Mouse (Mus musculus) embryonic facial prominence, embryonic 14.5 days (tissue): ENCODE data around the gene Vps33b. TPM values are rescaled to one million over a fixed set of nuclear protein-coding genes. Genes with fewer than 3 reads are reported as not detected.
"Not testable (repeated sequence)": the region's sequence is repeated elsewhere in the genome, so short reads cannot be mapped to it uniquely, and the experiment has no call there.

Experiments
- ATAC-seq: fragments of 200-750 bp; cut with Nextera tagmentation; 2 replicates; pipeline ENCODE4 v1.8.0; 2017; ENCODE audit warnings: low read depth, moderate number of reproducible peaks, moderate TSS enrichment
- DNase-seq: peaks from one replicate; pipeline ENCODE4 v3.0.0-alpha.2; 2015; ENCODE audit warnings: low spot score
- H3K27ac ChIP-seq: fragments of 300-500 bp; sonication (generic); replicated peaks from 2 replicates; pipeline ENCODE4 v1.5.1; 2014; ENCODE audit warnings: low read depth, mild to moderate bottlenecking, low read length, moderate library complexity
- H3K27me3 ChIP-seq: fragments of 300-500 bp; sonication (generic); replicated peaks from 2 replicates; pipeline ENCODE4 v1.6.1; 2014; ENCODE audit warnings: low read length; ENCODE audit not compliant: control insufficient read depth, insufficient read depth
- H3K36me3 ChIP-seq: fragments of 300-500 bp; sonication (generic); 2 replicates; pipeline ENCODE4 v1.6.1; 2014; ENCODE audit warnings: low read length, mixed read lengths; ENCODE audit not compliant: control insufficient read depth, insufficient read depth
- H3K4me1 ChIP-seq: fragments of 300-500 bp; sonication (generic); 2 replicates; pipeline ENCODE4 v1.6.1; 2014; ENCODE audit warnings: antibody characterized with exemption, low read length; ENCODE audit not compliant: control insufficient read depth, insufficient read depth
- H3K4me2 ChIP-seq: fragments of 300-500 bp; sonication (generic); 2 replicates; pipeline ENCODE4 v1.6.1; 2014; ENCODE audit warnings: low read depth, mild to moderate bottlenecking, low read length, moderate library complexity, mixed read lengths
- H3K4me3 ChIP-seq: fragments of 300-500 bp; sonication (generic); 2 replicates; pipeline ENCODE4 v1.5.1; 2014; ENCODE audit warnings: low read depth, mild to moderate bottlenecking, low read length
- H3K9ac ChIP-seq: fragments of 300-500 bp; sonication (generic); 2 replicates; pipeline ENCODE4 v1.6.1; 2014; ENCODE audit warnings: low read depth, mild to moderate bottlenecking, low read length, moderate library complexity, mixed read lengths
- H3K9me3 ChIP-seq: fragments of 300-500 bp; sonication (generic); 2 replicates; pipeline ENCODE4 v1.6.1; 2016; ENCODE audit warnings: low read length; ENCODE audit not compliant: control insufficient read depth
- WGBS: fragments of 180-500 bp; shearing (Covaris S2); extraction: QIAGEN DNeasy Blood & Tissue Kit; methylation state at CpG from one replicate; pipeline ENCODE4 v1.1.7; 2014; 5-methylcytosine and 5-hydroxymethylcytosine counted together
- polyA plus RNA-seq: library from polyadenylated mRNA; unstranded; fragments of >200 nt; fragmentation: Nextera tagmentation; extraction: Ambion mirVana; gene quantifications from 2 replicates; pipeline ENCODE4 v1.2.1, GENCODE M21; 2014

The Vps33b gene
- polyA plus RNA-seq, 1 experiment from 2014 or later, result 7.0 TPM

DNA sequence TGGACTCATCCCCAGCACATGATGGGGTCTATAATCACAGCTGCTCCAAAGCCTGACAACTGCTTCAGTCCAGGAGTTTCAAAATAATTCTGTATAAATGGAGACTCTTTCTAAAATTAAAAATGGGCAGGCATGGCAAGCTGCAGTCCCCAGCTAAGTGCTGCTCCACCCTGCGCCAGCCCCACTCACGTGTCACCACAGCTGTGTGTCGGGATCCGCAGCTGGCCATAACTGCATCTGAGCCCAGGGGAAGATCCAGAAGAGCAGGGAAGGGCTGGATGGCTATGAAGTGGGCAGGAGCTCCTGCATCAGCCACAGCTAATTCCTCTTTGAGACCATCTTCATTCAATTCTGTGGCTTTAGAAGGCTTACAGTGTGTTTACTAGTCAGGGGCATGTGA, 49.2 kb downstream of the Vps33b start:
- H3K9ac ChIP-seq, result no peak overlapping the region
- ATAC-seq (peak; percentile 27; the same call in 1 of the 2 replicates), DNase-seq (peak; percentile 27)
- peaks cover 9% of the 10 kb centered on the region for H3K4me1 ChIP-seq
- H3K4me3 ChIP-seq, result no peak overlapping the region
- no peaks in the 10 kb centered on the region for H3K9me3 ChIP-seq
- H3K4me2 ChIP-seq, result no peak overlapping the region
- no peaks in the 10 kb centered on the region for H3K27me3 ChIP-seq
- peaks cover 52% of the 10 kb centered on the region for H3K36me3 ChIP-seq
- H3K27ac ChIP-seq, result no peak overlapping the region
- WGBS, result 90% methylated on average over 4 of the region's 4 CpGs

DNA sequence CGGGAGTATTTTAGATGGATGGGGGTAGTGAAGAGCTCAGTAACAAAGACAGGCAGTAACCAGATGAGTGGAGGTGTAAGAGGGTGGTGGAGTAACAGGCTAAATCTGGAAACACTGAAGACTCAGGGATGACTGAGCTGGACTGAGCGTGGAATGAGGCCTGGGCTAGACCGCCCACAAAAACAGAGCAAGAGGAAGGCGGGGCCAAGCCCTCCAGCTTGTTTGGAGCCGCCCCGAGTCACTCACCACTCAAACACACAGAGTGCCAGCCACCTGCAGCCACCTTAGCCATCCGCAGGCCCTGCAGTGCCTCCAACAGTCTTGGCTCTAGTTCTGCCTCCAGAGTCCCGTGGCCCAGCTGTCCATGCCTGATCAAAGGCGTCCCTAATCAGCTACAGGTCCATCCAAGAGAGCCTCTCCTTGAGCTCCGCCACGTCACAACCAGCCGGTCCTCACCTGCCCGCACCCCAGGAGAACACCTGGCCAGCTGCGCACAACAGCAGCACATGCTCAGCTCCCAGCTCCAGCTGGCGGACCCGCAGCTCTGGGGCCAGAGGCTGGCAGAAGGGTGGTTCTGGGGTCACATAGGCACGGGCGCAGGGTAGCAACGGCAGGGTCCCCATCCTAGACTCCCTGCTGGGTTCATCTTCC, 50.5 kb downstream of the Vps33b start:
- peaks cover 40% of the 10 kb centered on the region for H3K36me3 ChIP-seq
- H3K27me3 ChIP-seq, result no peaks in the 10 kb centered on the region
- H3K27ac ChIP-seq, result no peak overlapping the region
- H3K4me2 ChIP-seq, result no peak overlapping the region
- H3K9me3 ChIP-seq, result no peaks in the 10 kb centered on the region
- ATAC-seq, result no peak
- DNase-seq, result no peak
- H3K4me1 ChIP-seq, result peaks cover 9% of the 10 kb centered on the region
- no peak overlapping the region for H3K4me3 ChIP-seq
- WGBS, result 79% methylated on average over 19 of the region's 19 CpGs
- no peak overlapping the region for H3K9ac ChIP-seq

DNA sequence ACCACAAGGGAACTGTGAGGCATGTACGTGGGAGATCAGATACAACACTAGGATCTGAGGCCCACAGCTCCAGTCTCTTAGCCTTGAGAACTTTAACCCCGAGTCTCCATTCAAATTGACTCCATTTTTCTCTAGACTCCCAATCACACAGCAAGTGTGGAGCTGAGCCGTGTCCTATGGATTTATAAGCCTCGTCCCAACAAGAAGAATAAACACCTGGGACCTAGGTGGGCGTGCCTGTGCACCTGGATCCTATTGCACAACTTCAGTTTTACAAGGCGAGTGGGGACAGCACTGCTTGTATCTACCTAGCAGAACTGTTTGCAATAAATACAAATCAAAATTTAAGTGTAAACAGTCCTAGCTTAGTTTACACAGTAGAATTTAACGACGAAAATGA, 53.9 kb downstream of the Vps33b start:
- Histone ChIP-seq H3K9ac (peak overlapping the region; percentile 71), H3K27me3 (no peaks in the 10 kb centered on the region), H3K36me3 (peaks cover 45% of the 10 kb centered on the region), H3K4me1 (peaks cover 9% of the 10 kb centered on the region), H3K4me2 (peak overlapping the region; percentile 76), H3K27ac (peak overlapping the region; percentile 89; the same call in 1 of the 2 replicates), H3K9me3 (no peaks in the 10 kb centered on the region), H3K4me3 (peak overlapping the region; percentile 62)
- no peak for ATAC-seq
- WGBS, result 18% methylated on average over 8 of the region's 8 CpGs
- peak; percentile 27 for DNase-seq

DNA sequence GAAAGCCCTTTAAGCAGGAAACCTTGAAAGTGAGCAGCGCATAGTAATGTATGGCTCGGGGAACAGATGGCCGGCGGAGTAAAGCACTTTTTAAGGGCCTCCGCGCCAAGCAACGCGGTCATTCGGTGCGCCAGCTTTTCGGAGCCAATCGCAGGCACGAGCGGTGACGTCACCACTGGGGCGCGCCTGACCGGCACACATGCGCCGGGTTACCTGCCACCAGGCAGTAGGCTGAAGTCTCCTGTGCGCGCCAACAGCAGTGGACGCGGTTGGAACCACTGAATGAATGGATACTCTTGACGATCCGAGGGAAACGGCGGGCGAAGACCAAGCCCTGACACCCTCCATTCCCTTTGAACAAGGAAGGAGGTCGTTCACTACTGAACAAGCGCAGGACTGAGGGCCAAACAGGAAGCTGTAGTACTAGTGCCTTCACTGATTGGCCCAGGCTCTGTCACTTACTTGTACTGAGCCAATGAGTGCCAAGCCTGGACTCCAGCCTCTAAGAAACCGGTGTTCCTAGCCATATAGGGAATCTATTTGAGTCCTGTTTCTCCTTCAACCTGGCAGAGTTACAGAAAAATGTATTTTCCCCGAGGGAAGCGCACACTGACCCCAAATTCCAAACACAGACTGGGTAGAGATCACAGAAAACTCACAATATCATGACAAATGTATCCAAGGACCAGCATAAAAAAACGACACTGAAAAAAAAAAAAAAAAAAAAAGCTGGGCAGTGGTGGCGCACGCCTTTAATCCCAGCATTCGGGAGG, 54.8 kb downstream of the Vps33b start, which contains the start of gene Rccd1:
TSS of gene Rccd1 (minus strand) at position 412 of the 773 bp plus-strand sequence.
- H3K27me3 ChIP-seq, result no peaks in the 10 kb centered on the region
- H3K4me3 ChIP-seq, result peak within 1 kb of the TSS; percentile 62
- H3K36me3 ChIP-seq, result peaks cover 54% of the 10 kb centered on the region
- H3K9me3 ChIP-seq, result no peaks in the 10 kb centered on the region
- H3K9ac ChIP-seq, result peak within 1 kb of the TSS; percentile 71
- DNase-seq (peak; percentile 99), ATAC-seq (peak; percentile 99)
- H3K4me2 ChIP-seq, result peak within 1 kb of the TSS; percentile 76
- peaks cover 9% of the 10 kb centered on the region for H3K4me1 ChIP-seq
- 2% methylated on average over 38 of the region's 38 CpGs for WGBS
- H3K27ac ChIP-seq, result peak within 1 kb of the TSS; percentile 89

DNA sequence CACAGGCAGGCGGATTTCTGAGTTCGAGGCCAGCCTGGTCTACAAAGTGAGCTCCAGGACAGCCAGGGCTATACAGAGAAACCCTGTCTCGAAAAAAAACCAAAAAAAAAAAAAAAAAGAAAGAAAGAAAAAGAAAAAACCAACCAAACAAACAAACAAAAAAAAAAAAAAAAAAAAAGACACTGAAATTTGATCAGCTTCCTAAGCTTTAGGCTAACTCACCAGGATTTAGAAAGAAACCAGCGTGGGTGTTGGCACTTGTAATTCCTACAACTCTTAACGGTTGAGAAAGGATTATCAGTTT, 55.3 kb downstream of the Vps33b start:
- not testable (repeated sequence) for H3K9me3 ChIP-seq, H3K27me3 ChIP-seq, H3K9ac ChIP-seq, H3K4me1 ChIP-seq, ATAC-seq, DNase-seq
- peak overlapping the region; percentile 52 for H3K27ac ChIP-seq
- H3K4me3 ChIP-seq, result peak overlapping the region; percentile 62; the same call in 1 of the 2 replicates
- H3K4me2 ChIP-seq, result peak overlapping the region; percentile 76
- WGBS, result 39% methylated on average over 5 of the region's 5 CpGs
- peaks cover 59% of the 10 kb centered on the region for H3K36me3 ChIP-seq

DNA sequence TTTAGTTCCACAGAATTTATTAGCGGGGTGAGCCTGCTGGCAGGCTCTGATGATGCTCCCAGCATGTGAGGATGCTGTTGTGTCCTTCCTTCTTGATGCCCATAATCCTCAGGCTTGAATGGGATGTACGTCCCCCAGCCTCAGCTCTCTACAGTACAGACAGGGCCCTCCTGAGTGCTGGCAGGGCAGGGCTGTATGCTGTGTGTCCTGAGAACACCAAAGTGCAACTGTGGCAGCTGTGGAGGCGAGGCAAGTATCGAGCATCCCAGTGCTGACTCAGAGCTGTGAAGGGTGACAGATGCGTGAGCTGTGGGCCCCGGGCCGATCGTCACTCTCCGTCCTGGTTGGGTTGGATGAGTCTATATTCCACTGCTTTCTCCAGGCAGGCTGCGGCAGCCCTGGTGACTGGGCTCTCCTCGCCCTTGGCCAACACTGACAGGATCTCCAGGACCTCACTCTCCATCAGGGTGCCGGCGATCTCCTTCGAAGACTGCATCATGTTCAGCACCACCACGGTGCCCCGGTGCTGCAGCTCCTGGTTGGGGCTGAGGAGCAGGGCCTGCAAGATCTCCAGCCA, 55.9 kb downstream of the Vps33b start:
- WGBS, result 90% methylated on average over 12 of the region's 16 CpGs
- ATAC-seq, result no peak
- H3K27ac ChIP-seq, result peak overlapping the region; percentile 52; the same call in 1 of the 2 replicates

DNA sequence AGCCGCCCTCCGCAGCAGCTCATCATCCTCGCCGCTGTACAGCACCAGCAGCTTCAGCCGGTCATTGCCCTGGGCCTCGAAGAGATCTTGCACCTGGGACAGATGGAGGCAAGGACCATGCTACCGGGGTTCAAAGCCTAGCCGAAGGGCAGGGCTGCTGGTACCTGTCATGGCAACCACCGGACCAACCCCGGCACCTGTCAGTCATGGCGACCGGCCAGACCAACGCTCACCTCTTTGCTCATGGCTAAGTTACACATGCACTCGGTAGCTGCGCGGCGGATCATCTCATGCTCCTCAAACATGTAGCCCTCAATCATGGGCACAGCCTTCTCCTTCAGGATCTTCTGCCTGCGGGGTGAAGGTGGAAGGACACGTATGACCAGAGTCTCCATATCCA, 56.6 kb downstream of the Vps33b start:
- Histone ChIP-seq H3K36me3 (peaks cover 62% of the 10 kb centered on the region), H3K9me3 (no peaks in the 10 kb centered on the region), H3K4me2 (no peak overlapping the region), H3K4me1 (peaks cover 9% of the 10 kb centered on the region), H3K27me3 (no peaks in the 10 kb centered on the region), H3K27ac (no peak overlapping the region), H3K4me3 (no peak overlapping the region), H3K9ac (no peak overlapping the region)
- ATAC-seq, result no peak
- no peak for DNase-seq
- 94% methylated on average over 19 of the region's 19 CpGs for WGBS

More for the DNA sequence above, 55.9 kb downstream of the Vps33b start:
- Histone ChIP-seq H3K4me1 (peaks cover 9% of the 10 kb centered on the region), H3K9ac (no peak overlapping the region), H3K4me2 (no peak overlapping the region), H3K9me3 (no peaks in the 10 kb centered on the region), H3K27me3 (no peaks in the 10 kb centered on the region), H3K36me3 (peaks cover 61% of the 10 kb centered on the region), H3K4me3 (no peak overlapping the region)
- no peak for DNase-seq

DNA sequence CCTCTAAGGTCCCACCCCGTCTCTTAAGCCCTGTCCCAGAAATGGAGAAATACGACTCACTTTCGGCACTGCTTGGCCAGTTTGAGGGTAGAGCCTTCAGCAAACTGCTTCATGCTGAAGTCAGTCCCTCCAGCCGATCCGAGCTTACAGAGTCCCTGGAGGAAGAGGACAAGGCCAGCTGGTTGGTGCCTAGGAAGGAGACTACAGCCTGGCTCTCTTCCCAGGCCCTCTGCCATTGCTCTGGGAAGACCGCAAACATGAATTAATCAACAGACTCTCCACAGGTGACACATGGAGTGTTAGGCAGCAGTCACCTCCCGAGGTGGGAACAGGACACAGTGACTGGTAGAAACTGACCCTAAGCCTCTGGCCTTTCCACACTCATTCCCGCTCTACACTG, 60.8 kb downstream of the Vps33b start:
- Histone ChIP-seq H3K9me3 (peaks cover 6% of the 10 kb centered on the region; the same call in 1 of the 2 replicates), H3K27me3 (no peaks in the 10 kb centered on the region), H3K4me3 (no peak overlapping the region), H3K4me2 (no peak overlapping the region), H3K36me3 (peaks cover 100% of the 10 kb centered on the region), H3K4me1 (no peaks in the 10 kb centered on the region), H3K27ac (no peak overlapping the region), H3K9ac (no peak overlapping the region)
- ATAC-seq, result no peak
- 90% methylated on average over 8 of the region's 8 CpGs for WGBS
- DNase-seq, result no peak
